Mouse (Mus musculus) G1E-ER4 (cell line): ENCODE results near the gene Prss54. TPM values are rescaled to one million over a fixed set of nuclear protein-coding genes. Genes with fewer than 3 reads are reported as not detected.

Experiments
- GATA1 ChIP-seq: IDR thresholded peaks from one replicate; pipeline ENCODE4 v1.8.0; 2012; ENCODE audit warnings: low read length, inconsistent platforms
- polyA plus RNA-seq: library from polyadenylated mRNA; stranded (reverse); fragments of >175 nt; gene quantifications from 2 replicates; pipeline ENCODE4 v1.2.3, GENCODE M21; 2012

The Prss54 gene
- polyA plus RNA-seq, 1 experiment = not detected

GRCm38 (mm10) chr8:95528750-95529310, 47.3 kb downstream of the Prss54 start:
- no peak for TF ChIP-seq GATA1

GRCm38 (mm10) chr8:95528194-95528593, 47.9 kb downstream of the Prss54 start:
- TF ChIP-seq GATA1 = no peak

GRCm38 (mm10) chr8:95523991-95524390, 52.1 kb downstream of the Prss54 start:
- TF ChIP-seq GATA1 = no peak

- no peak for TF ChIP-seq GATA1
Measured at GRCm38 (mm10) chr8:95516928-95517327, 59.2 kb downstream of the Prss54 start.

- no peak for TF ChIP-seq GATA1
Measured at GRCm38 (mm10) chr8:95513219-95513618, 62.9 kb downstream of the Prss54 start.

GRCm38 (mm10) chr8:95512257-95512656, 63.9 kb downstream of the Prss54 start:
- no peak for TF ChIP-seq GATA1

Other genes starting within 250 kb of the Prss54 start
- gene Zfp319, start 244.4 kb downstream of the Prss54 start, polyA plus RNA-seq = 6.7 and 6.9 TPM in 2 replicates
- gene Usb1, start 244.1 kb downstream of the Prss54 start, polyA plus RNA-seq = 16.0 and 19.1 TPM in 2 replicates
- gene Mmp15, start 224.1 kb downstream of the Prss54 start, polyA plus RNA-seq = 0.04 and 0.17 TPM in 2 replicates
- gene Cfap20, start 141.5 kb downstream of the Prss54 start, polyA plus RNA-seq = 25.9 and 32.6 TPM in 2 replicates
- gene Csnk2a2, start 86.3 kb downstream of the Prss54 start, polyA plus RNA-seq = 39.3 and 42.1 TPM in 2 replicates
- not detected in 2 replicates for gene Ccdc113, start 42.3 kb downstream of the Prss54 start, polyA plus RNA-seq
- gene Gins3, start 57.1 kb upstream of the Prss54 start, polyA plus RNA-seq = 10.3 and 12.8 TPM in 2 replicates
- gene Ndrg4, start 100.6 kb upstream of the Prss54 start, polyA plus RNA-seq = 0.05 TPM in 1 of 2 replicates, not detected in the other
- 19.3 and 22.8 TPM in 2 replicates for gene Setd6, start 139.5 kb upstream of the Prss54 start, polyA plus RNA-seq
- 85.9 and 137 TPM in 2 replicates for gene Cnot1, start 231.1 kb upstream of the Prss54 start, polyA plus RNA-seq
- gene Sap18b, start 249.0 kb upstream of the Prss54 start, polyA plus RNA-seq = 110 and 148 TPM in 2 replicates